Mouse (Mus musculus) liver, postnatal 0 days (tissue): ENCODE measurements at regions not wholly inside any gene's neighbourhood (a gene's known extent, or its start where the extent isn't known, plus 50 kb on each side); places are given as distances from the start of the nearest gene placed in this dataset.

Experiments
- ATAC-seq: fragments of 200-750 bp; cut with Nextera tagmentation; 2 replicates; pipeline ENCODE4 v1.8.0; 2017; ENCODE audit warnings: mild to moderate bottlenecking, moderate library complexity
- DNase-seq: peaks from one replicate; pipeline ENCODE4 v3.0.0-alpha.2; 2016
- H3K27ac ChIP-seq: fragments of 300-500 bp; sonication (generic); 2 replicates; pipeline ENCODE4 v1.5.1; 2014; ENCODE audit warnings: antibody characterized with exemption, moderate library complexity, mild to moderate bottlenecking, low read depth
- H3K27me3 ChIP-seq: fragments of 300-500 bp; sonication (generic); 2 replicates; pipeline ENCODE4 v1.6.1; 2014; ENCODE audit warnings: low read length, control low read depth, mixed read lengths; ENCODE audit not compliant: insufficient read depth
- H3K36me3 ChIP-seq: fragments of 300-500 bp; sonication (generic); replicated peaks from 2 replicates; pipeline ENCODE4 v1.6.1; 2014; ENCODE audit warnings: mild to moderate bottlenecking, control low read depth, low read length, moderate library complexity, mixed read lengths; ENCODE audit not compliant: insufficient read depth
- H3K4me1 ChIP-seq: fragments of 300-500 bp; sonication (generic); 2 replicates; pipeline ENCODE4 v1.6.1; 2014; ENCODE audit warnings: antibody characterized with exemption, mild to moderate bottlenecking, control low read depth; ENCODE audit not compliant: insufficient read depth
- H3K4me2 ChIP-seq: fragments of 300-500 bp; sonication (generic); 2 replicates; pipeline ENCODE4 v1.6.1; 2014; ENCODE audit warnings: low read depth, mild to moderate bottlenecking, low read length, moderate library complexity, mixed read lengths
- H3K4me3 ChIP-seq: fragments of 300-500 bp; sonication (generic); 2 replicates; pipeline ENCODE4 v1.5.1; 2014; ENCODE audit warnings: low read depth, low read length
- H3K9ac ChIP-seq: fragments of 300-500 bp; sonication (generic); replicated peaks from 2 replicates; pipeline ENCODE4 v1.6.1; 2014; ENCODE audit warnings: mild to moderate bottlenecking, moderate library complexity
- H3K9me3 ChIP-seq: fragments of 300-500 bp; sonication (generic); 2 replicates; pipeline ENCODE4 v1.6.1; 2016; ENCODE audit warnings: mild to moderate bottlenecking, control low read depth, low read length, mixed read lengths
- CTCF ChIP-seq: sonication (generic); IDR thresholded peaks from 2 replicates; pipeline ENCODE4 v1.5.1; 2016; ENCODE audit warnings: antibody characterized with exemption, low read depth
- EP300 ChIP-seq: IDR thresholded peaks from 2 replicates; pipeline ENCODE4 v1.6.1; 2016; ENCODE audit warnings: antibody characterized with exemption, low read depth, mild to moderate bottlenecking
- WGBS: fragments of 180-500 bp; shearing (Covaris S2); extraction: QIAGEN DNeasy Blood & Tissue Kit; methylation state at CpG from one replicate; pipeline ENCODE4 v1.1.7; 2014; ENCODE audit not compliant: insufficient replicate concordance; 5-methylcytosine and 5-hydroxymethylcytosine counted together

DNA sequence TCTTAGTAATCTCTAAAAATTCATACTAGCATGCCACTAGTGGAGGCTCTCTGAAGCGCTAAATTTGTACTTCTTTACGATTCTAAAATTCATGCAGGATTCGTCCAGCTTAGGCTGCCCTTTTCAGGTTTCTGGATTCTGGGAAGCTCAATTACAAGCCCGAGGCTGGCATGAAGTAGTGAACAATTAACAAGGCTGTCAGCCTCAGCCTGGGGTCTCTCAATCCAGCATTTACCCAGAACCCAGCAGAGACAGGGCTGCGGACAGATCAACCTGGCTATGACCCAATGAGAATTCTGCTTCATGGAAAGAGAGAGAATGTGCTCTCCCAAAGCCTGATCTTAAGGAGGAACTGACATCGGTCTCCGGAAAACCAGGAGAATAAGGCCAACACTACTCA lies 866.2 kb downstream of the Zfp704 start:
- no peak overlapping the region for H3K4me2 ChIP-seq
- H3K9ac ChIP-seq, result no peak overlapping the region
- no peak overlapping the region for H3K27ac ChIP-seq
- H3K27me3 ChIP-seq, result no peaks in the 10 kb centered on the region
- H3K4me3 ChIP-seq, result no peak overlapping the region
- H3K9me3 ChIP-seq, result no peaks in the 10 kb centered on the region
- no peak for ATAC-seq
- peaks cover 5% of the 10 kb centered on the region; the same call in 1 of the 2 replicates for H3K4me1 ChIP-seq
- no peak for TF ChIP-seq CTCF
- TF ChIP-seq EP300, result no peak
- DNase-seq, result no peak
- 84% methylated on average over 7 of the region's 7 CpGs for whole genome bisulfite sequencing
- H3K36me3 ChIP-seq, result no peaks in the 10 kb centered on the region

GRCm38 (mm10) chr3:8741266-8742023 lies 868.4 kb downstream of the Zfp704 start:
- Histone ChIP-seq H3K27ac (no peak overlapping the region), H3K36me3 (no peaks in the 10 kb centered on the region), H3K4me2 (no peak overlapping the region), H3K4me1 (no peaks in the 10 kb centered on the region), H3K9ac (no peak overlapping the region), H3K9me3 (no peaks in the 10 kb centered on the region), H3K4me3 (no peak overlapping the region), H3K27me3 (no peaks in the 10 kb centered on the region)
- TF ChIP-seq CTCF, result no peak
- no peak for TF ChIP-seq EP300
- DNase-seq (no peak), ATAC-seq (no peak)
- WGBS, result 60% methylated on average over 8 of the region's 8 CpGs

DNA sequence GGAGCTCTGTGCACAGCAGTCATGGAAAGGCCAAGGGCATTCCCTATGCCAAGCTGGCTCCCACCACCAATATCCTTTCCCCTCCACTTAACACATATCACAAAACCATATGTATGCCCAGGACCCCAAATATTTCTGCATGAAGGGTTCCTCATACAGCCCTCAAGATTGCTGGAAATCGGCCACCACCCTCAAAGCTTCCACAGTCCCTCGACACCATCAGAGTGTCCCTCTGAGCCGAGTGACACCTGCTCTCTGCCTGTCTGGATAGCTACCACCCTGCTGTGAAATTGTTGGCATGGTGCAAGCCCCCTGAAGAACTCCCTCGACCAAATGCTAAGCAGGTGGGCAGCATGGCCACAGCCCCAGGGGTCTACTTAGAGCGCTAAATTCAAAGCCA lies 869.2 kb downstream of the Zfp704 start:
- WGBS, result 75% methylated on average over 5 of the region's 5 CpGs
- H3K27ac ChIP-seq, result no peak overlapping the region
- H3K9ac ChIP-seq, result no peak overlapping the region
- no peak overlapping the region for H3K4me2 ChIP-seq
- ATAC-seq (no peak), DNase-seq (no peak)
- no peaks in the 10 kb centered on the region for H3K27me3 ChIP-seq
- H3K9me3 ChIP-seq, result no peaks in the 10 kb centered on the region
- TF ChIP-seq EP300, result no peak
- no peak for TF ChIP-seq CTCF
- no peaks in the 10 kb centered on the region for H3K36me3 ChIP-seq
- H3K4me1 ChIP-seq, result no peaks in the 10 kb centered on the region
- no peak overlapping the region for H3K4me3 ChIP-seq

DNA sequence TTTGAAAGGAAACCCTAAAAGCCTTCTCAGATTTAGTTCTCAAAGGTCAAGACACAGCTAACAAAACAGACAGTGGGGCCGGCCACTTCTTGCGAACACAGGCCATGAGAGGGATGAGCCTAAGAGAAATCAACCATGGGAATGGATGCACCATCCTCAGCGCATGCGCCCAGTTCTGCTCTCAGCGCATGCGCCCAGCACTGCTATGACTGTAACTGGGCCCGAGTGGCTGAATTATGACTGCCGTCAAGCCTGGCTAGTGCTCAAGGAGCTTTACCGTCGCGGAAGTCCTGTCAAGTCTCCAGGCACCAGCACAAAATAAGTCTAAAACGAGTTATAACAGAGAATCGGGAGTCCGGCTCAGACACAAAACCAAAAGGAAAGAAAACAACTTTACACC lies 870.6 kb downstream of the Zfp704 start:
- Histone ChIP-seq H3K9me3 (no peaks in the 10 kb centered on the region), H3K4me2 (no peak overlapping the region), H3K9ac (no peak overlapping the region), H3K36me3 (no peaks in the 10 kb centered on the region), H3K4me1 (no peaks in the 10 kb centered on the region), H3K4me3 (no peak overlapping the region), H3K27ac (no peak overlapping the region), H3K27me3 (no peaks in the 10 kb centered on the region)
- ATAC-seq (no peak), DNase-seq (no peak)
- TF ChIP-seq EP300 (no peak), CTCF (no peak)
- WGBS, result 89% methylated on average over 14 of the region's 14 CpGs

- H3K4me1 ChIP-seq, result no peaks in the 10 kb centered on the region
- H3K27me3 ChIP-seq, result no peaks in the 10 kb centered on the region
- ATAC-seq (no peak), DNase-seq (no peak)
- 55% methylated on average over 10 of the region's 10 CpGs for WGBS
- H3K9ac ChIP-seq, result no peak overlapping the region
- H3K27ac ChIP-seq, result no peak overlapping the region
- H3K36me3 ChIP-seq, result no peaks in the 10 kb centered on the region
- H3K9me3 ChIP-seq, result no peaks in the 10 kb centered on the region
- no peak overlapping the region for H3K4me2 ChIP-seq
- no peak for TF ChIP-seq CTCF
- TF ChIP-seq EP300, result no peak
- no peak overlapping the region for H3K4me3 ChIP-seq
These were observed 873.5 kb downstream of the Zfp704 start for GRCm38 (mm10) chr3:8736239-8736953.

- Histone ChIP-seq H3K4me1 (no peaks in the 10 kb centered on the region), H3K27ac (no peak overlapping the region), H3K9me3 (no peaks in the 10 kb centered on the region), H3K36me3 (no peaks in the 10 kb centered on the region), H3K27me3 (no peaks in the 10 kb centered on the region), H3K4me2 (no peak overlapping the region), H3K9ac (no peak overlapping the region), H3K4me3 (no peak overlapping the region)
- 52% methylated on average over 3 of the region's 3 CpGs for WGBS
- ATAC-seq, result no peak
- TF ChIP-seq EP300, result no peak
- no peak for TF ChIP-seq CTCF
- no peak for DNase-seq
These were observed 875.8 kb downstream of the Zfp704 start for GRCm38 (mm10) chr3:8734096-8734495.
